21 mouse cellular contexts compared by ENCODE assay signal in the genomic region with DNA sequence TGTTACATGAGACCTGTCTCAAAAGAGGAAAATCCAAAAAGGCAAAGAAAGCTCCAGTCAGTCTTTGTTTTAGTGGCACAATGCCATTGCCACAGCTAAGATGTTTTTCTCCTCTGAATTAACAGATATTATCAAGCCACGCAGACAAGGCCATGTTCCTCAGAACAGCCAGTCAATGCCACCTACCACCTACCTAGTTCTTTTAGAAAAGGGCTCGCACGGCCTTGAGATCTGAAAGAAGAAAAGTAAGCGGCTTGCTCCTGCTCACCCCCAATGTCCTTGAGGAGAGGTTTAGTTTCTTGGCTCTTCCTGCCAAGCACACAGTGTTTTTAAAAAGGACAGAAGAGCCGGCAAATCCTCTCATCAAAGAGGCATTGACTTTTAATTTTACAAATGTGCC.
DNase-seq lines count a peak whose midpoint lies in the region; ATAC-seq lines count a peak whose summit lies in the region.
"Had no signal": no experiment of that assay in that cellular context is flagged by ENCODE, and none has a peak within 500 bp of the region (broad histone marks: within the 10 kb centered on the region; RNA-seq: fewer than 3 reads in every experiment).

No protein-coding gene starts in this region.

- H3K9ac ChIP-seq in embryonic facial prominence, embryonic 13.5 days: no peak overlapping the region
- H3K9ac ChIP-seq: forebrain, embryonic 12.5 days; forebrain, postnatal 0 days; heart, embryonic 15.5 days; hindbrain, embryonic 13.5 days had no signal

- 52% methylated on average over 5 of the region's 5 CpGs for WGBS in embryonic facial prominence, embryonic 13.5 days
- WGBS in embryonic facial prominence, embryonic 10.5 days: 76% methylated on average over 5 of the region's 5 CpGs

- no peak for ATAC-seq in embryonic facial prominence, embryonic 13.5 days (ENCODE audit: insufficient number of reproducible peaks, insufficient read depth, low FRiP score, low TSS enrichment, low read depth)
- ATAC-seq: CD4-positive, CD25-positive, alpha-beta regulatory T cell, adult 4 months; forebrain, postnatal 0 days; hindbrain, postnatal 0 days had no signal

- H3K9me3 ChIP-seq in embryonic facial prominence, embryonic 13.5 days: no peaks in the 10 kb centered on the region
- H3K9me3 ChIP-seq in embryonic facial prominence, embryonic 10.5 days: no peaks in the 10 kb centered on the region
- H3K9me3 ChIP-seq: forebrain, embryonic 12.5 days; G1E; heart, embryonic 15.5 days; hindbrain, embryonic 13.5 days had no signal

- no peaks in the 10 kb centered on the region for H3K27me3 ChIP-seq in embryonic facial prominence, embryonic 13.5 days
- no peaks in the 10 kb centered on the region for H3K27me3 ChIP-seq in embryonic facial prominence, embryonic 10.5 days (replicated peaks; ENCODE audit: low read depth, poor library complexity, severe bottlenecking)
- H3K27me3 ChIP-seq: forebrain, embryonic 12.5 days; heart, embryonic 15.5 days; hindbrain, embryonic 13.5 days had no signal

- no peaks in the 10 kb centered on the region for H3K36me3 ChIP-seq in embryonic facial prominence, embryonic 13.5 days
- no peaks in the 10 kb centered on the region for H3K36me3 ChIP-seq in embryonic facial prominence, embryonic 10.5 days (replicated peaks)
- H3K36me3 ChIP-seq: forebrain, embryonic 12.5 days; G1E; heart, embryonic 15.5 days; hindbrain, embryonic 13.5 days had no signal

- H3K4me1 ChIP-seq in embryonic facial prominence, embryonic 13.5 days: peaks cover 6% of the 10 kb centered on the region; the same call in 1 of the 2 replicates
- peaks cover 10% of the 10 kb centered on the region for H3K4me1 ChIP-seq in embryonic facial prominence, embryonic 10.5 days
- H3K4me1 ChIP-seq: heart, embryonic 15.5 days had no signal

- peak overlapping the region; percentile 19; the same call in 1 of the 2 replicates for H3K27ac ChIP-seq in embryonic facial prominence, embryonic 13.5 days
- no peak overlapping the region for H3K27ac ChIP-seq in embryonic facial prominence, embryonic 10.5 days (replicated peaks)
- H3K27ac ChIP-seq: forebrain, embryonic 12.5 days; heart, adult 2 months; heart, embryonic 15.5 days; hindbrain, embryonic 13.5 days; hindbrain, postnatal 0 days had no signal

- H3K4me2 ChIP-seq in embryonic facial prominence, embryonic 13.5 days: no peak overlapping the region
- H3K4me2 ChIP-seq: forebrain, embryonic 12.5 days; heart, embryonic 11.5 days; heart, embryonic 15.5 days; hindbrain, embryonic 13.5 days had no signal

- DNase-seq in adrenal gland, adult (ENCODE audit: inconsistent age in 2 of 2, low spot score in 1 of 2): peak; percentile 70 to 76
- DNase-seq in adrenal gland, postnatal 25 days: no peak
- DNase-seq in embryonic facial prominence, embryonic 10.5 days (ENCODE audit: low spot score): no peak
- DNase-seq in ovary, adult 18-20 months (ENCODE audit: low spot score): peak; percentile 76
- DNase-seq in ovary, postnatal 10 days (ENCODE audit: low spot score): no peak
- peak; percentile 60 for DNase-seq in testis, postnatal 14 days (ENCODE audit: low spot score)
- DNase-seq: B cell, adult 2 months; cerebellum, adult 2 months; cerebellum, postnatal 10 days; forebrain, postnatal 0 days; gastrocnemius, postnatal 14 days; heart, adult 2 months; heart, postnatal 14 days had no signal

- no peak overlapping the region for H3K4me3 ChIP-seq in embryonic facial prominence, embryonic 13.5 days
- H3K4me3 ChIP-seq in embryonic facial prominence, embryonic 10.5 days: no peak overlapping the region
- H3K4me3 ChIP-seq: forebrain, embryonic 12.5 days; heart, adult 2 months; heart, embryonic 15.5 days; hindbrain, embryonic 13.5 days had no signal

Comparison
In these comparisons a context has a peak if more than half of its experiments do, and no peak if none do; other contexts are left out.
1. DNase-seq: peak in adrenal gland, adult (2 of 2), ovary, adult 18-20 months (single experiment) and testis, postnatal 14 days (single experiment); none in adrenal gland, postnatal 25 days (single experiment), embryonic facial prominence, embryonic 10.5 days (single experiment) and ovary, postnatal 10 days (single experiment).